Mouse (Mus musculus) G1E (cell line): ENCODE data around the gene Adamts7. TPM values are rescaled to one million over a fixed set of nuclear protein-coding genes. Genes with fewer than 3 reads are reported as not detected.

ENCODE experiments used
- ATAC-seq: 2 replicates; pipeline ENCODE4 v1.8.0; 2016; ENCODE audit warnings: mild to moderate bottlenecking; ENCODE audit not compliant: insufficient number of reproducible peaks, poor library complexity, low FRiP score, severe bottlenecking; ENCODE audit errors: extremely low read depth
- DNase-seq: peaks from one replicate; pipeline ENCODE4 v3.0.0; 2012; ENCODE audit warnings: low spot score
- H3K27me3 ChIP-seq: 2 replicates; pipeline ENCODE4 v1.6.1; 2012; ENCODE audit warnings: mild to moderate bottlenecking, low read length, inconsistent platforms; ENCODE audit not compliant: insufficient read depth
- H3K36me3 ChIP-seq: replicated peaks from 2 replicates; pipeline ENCODE3; 2012; ENCODE audit warnings: mild to moderate bottlenecking, inconsistent platforms
- H3K4me1 ChIP-seq: 2 replicates; pipeline ENCODE4 v1.6.1; 2012; ENCODE audit warnings: low read depth, low read length, inconsistent platforms, mixed read lengths; ENCODE audit not compliant: insufficient read depth
- H3K4me3 ChIP-seq: 2 replicates; pipeline ENCODE4 v1.5.1; 2012; ENCODE audit warnings: low read depth, mild to moderate bottlenecking, inconsistent platforms, low read length, moderate library complexity, mixed read lengths
- H3K9me3 ChIP-seq: replicated peaks from 2 replicates; pipeline ENCODE4 v1.6.1; 2012; ENCODE audit warnings: inconsistent platforms
- CTCF ChIP-seq: IDR thresholded peaks from 2 replicates; pipeline ENCODE4 v1.5.1; 2012; ENCODE audit warnings: low read depth, low read length, inconsistent platforms, mixed read lengths
- GATA1 ChIP-seq: IDR thresholded peaks from 2 replicates; pipeline ENCODE4 v1.6.1; 2012; ENCODE audit warnings: borderline replicate concordance, low read length, inconsistent platforms, mixed read lengths
- GATA2 ChIP-seq: IDR thresholded peaks from 2 replicates; pipeline ENCODE4 v1.6.1; 2012; ENCODE audit warnings: low read depth, low read length, inconsistent platforms, borderline replicate concordance
- POLR2AphosphoS5 ChIP-seq: IDR thresholded peaks from 2 replicates; pipeline ENCODE4 v1.6.1; 2012; ENCODE audit warnings: low read depth, low read length, inconsistent platforms; ENCODE audit not compliant: insufficient replicate concordance
- TAL1 ChIP-seq: conservative IDR thresholded peaks from 2 replicates; pipeline ENCODE4 v1.6.1; 2012; ENCODE audit warnings: low read depth, low read length, inconsistent platforms, mixed read lengths
- polyA plus RNA-seq: library from polyadenylated mRNA; stranded (reverse); fragments of >175 nt; gene quantifications from 2 replicates; pipeline ENCODE4 v1.2.3, GENCODE M21; 2012
- total RNA-seq, 2 experiments: library from RNA; stranded (forward) in 1 of 2; stranded (reverse) in 1 of 2; fragments of 200-1000 nt in 1 of 2; fragments of >200 nt in 1 of 2; fragmentation: Nextera tagmentation in 1 of 2; gene quantifications; 2 replicates each; pipeline ENCODE4 v1.2.3; 2014 to 2017

The Adamts7 gene
- total and polyA plus RNA-seq, 3 experiments, result not detected

DNA sequence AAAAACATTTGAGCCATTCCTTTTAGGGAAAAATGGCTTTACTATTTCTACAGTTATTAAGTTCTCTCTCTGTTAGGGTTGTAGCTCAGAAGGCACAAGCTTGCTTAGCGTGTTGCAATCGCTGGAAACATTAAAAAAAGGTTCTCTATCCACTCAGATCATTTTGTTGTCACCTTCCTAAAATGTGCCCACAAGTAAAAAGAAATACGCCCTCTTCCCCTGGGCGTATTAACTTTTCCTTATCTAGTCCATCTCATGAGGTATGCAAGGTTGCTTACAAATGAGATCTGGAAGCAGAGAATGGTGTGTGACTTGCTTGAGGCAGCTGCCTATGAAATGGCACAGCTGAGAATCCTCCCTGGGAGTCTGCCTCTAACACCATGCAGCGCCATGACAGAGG is 73.9 kb downstream of the Adamts7 start:
- no peaks in the 10 kb centered on the region for H3K36me3 ChIP-seq
- no peaks in the 10 kb centered on the region for H3K27me3 ChIP-seq
- TF ChIP-seq POLR2AphosphoS5, result no peak
- no peak for TF ChIP-seq CTCF
- TF ChIP-seq TAL1, result no peak
- TF ChIP-seq GATA1, result no peak
- H3K4me1 ChIP-seq, result no peaks in the 10 kb centered on the region; the same call in 1 of the 2 replicates
- no peak overlapping the region for H3K4me3 ChIP-seq
- ATAC-seq (no peak), DNase-seq (no peak)
- peaks cover 25% of the 10 kb centered on the region for H3K9me3 ChIP-seq

DNA sequence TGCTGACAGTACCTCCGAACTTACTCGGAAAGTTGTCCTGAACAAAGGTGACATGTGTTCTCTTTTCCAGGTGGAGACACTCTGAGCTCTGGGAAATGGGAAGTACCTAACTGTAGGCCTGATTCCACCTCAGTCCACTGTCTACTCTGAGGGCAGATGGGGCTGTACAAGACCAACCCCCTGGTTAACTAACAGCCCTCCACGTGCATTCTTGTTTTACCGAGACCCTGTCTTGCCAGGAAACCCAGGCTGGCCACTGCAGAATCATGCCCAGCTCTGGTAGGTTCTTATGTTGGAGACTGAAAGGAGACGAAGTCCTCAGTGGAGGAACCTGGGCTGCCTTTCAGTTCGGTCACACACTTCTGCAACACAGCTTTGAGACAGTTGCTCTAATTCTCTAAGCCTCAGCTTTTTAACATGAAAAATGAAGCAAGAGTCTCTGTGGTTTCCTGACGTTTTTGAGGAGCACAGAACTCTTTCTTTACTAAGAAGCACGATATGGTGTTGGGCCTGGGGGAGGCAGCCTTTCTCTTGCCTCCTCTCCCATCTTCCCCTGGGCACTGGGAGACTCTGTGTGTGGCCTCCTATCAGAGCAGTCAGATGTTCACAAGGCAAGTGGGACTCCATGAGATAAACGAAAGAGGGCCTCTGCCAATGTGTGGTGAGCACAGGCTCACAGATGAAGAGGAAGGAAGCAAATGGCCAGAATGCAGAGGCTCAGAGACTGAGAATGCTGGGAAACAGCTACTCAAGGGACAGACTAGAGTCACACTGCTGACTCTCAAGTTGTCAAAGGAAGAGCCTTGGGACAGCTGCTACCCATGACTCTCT is 74.6 kb downstream of the Adamts7 start:
- no peak overlapping the region; the same call in 1 of the 2 replicates for H3K4me3 ChIP-seq
- H3K36me3 ChIP-seq, result no peaks in the 10 kb centered on the region
- no peaks in the 10 kb centered on the region; the same call in 1 of the 2 replicates for H3K4me1 ChIP-seq
- ATAC-seq (no peak), DNase-seq (peak; percentile 14)
- H3K27me3 ChIP-seq, result no peaks in the 10 kb centered on the region
- peaks cover 28% of the 10 kb centered on the region for H3K9me3 ChIP-seq
- no peak for TF ChIP-seq TAL1
- no peak for TF ChIP-seq GATA2
- no peak for TF ChIP-seq CTCF
- no peak for TF ChIP-seq GATA1
- TF ChIP-seq POLR2AphosphoS5, result no peak

DNA sequence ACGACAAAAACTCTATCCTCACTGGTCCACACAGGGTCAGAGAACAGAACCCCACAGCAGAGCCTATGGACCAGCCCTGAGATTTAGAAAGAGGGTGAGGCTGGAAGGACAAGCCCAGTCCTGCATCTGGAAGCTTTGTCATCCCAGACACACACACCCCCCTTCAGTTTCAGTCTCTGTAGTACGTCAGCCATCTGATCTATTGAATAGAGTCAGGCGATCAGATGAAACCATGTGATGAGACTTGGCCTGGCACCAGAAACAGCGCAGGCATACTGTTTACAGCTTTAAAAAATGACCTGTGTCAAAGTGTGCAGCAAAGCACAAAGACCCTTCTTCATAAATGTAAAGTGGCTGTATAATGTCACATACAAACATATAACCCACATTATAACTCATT is 77.7 kb downstream of the Adamts7 start:
- Histone ChIP-seq H3K4me3 (no peak overlapping the region), H3K27me3 (no peaks in the 10 kb centered on the region), H3K4me1 (no peaks in the 10 kb centered on the region; the same call in 1 of the 2 replicates), H3K36me3 (no peaks in the 10 kb centered on the region), H3K9me3 (peaks cover 26% of the 10 kb centered on the region)
- ATAC-seq, result no peak
- no peak for TF ChIP-seq TAL1
- no peak for TF ChIP-seq CTCF
- no peak for TF ChIP-seq POLR2AphosphoS5
- no peak for TF ChIP-seq GATA1
- TF ChIP-seq GATA2, result no peak
- no peak for DNase-seq

- DNase-seq (no peak), ATAC-seq (no peak)
- Histone ChIP-seq H3K4me1 (no peaks in the 10 kb centered on the region; the same call in 1 of the 2 replicates), H3K9me3 (peaks cover 30% of the 10 kb centered on the region), H3K27me3 (no peaks in the 10 kb centered on the region), H3K4me3 (no peak overlapping the region), H3K36me3 (no peaks in the 10 kb centered on the region)
- TF ChIP-seq TAL1 (no peak), POLR2AphosphoS5 (no peak)
Measured at GRCm38 (mm10) chr9:90241041-90241440, 78.2 kb downstream of the Adamts7 start.

- Histone ChIP-seq H3K36me3 (no peaks in the 10 kb centered on the region), H3K27me3 (no peaks in the 10 kb centered on the region), H3K9me3 (peaks cover 36% of the 10 kb centered on the region), H3K4me1 (no peaks in the 10 kb centered on the region; the same call in 1 of the 2 replicates), H3K4me3 (no peak overlapping the region)
- TF ChIP-seq TAL1 (no peak), GATA1 (no peak), POLR2AphosphoS5 (no peak), CTCF (no peak), GATA2 (no peak)
- DNase-seq (no peak), ATAC-seq (no peak)
Measured at GRCm38 (mm10) chr9:90241618-90242017, 78.7 kb downstream of the Adamts7 start.

DNA sequence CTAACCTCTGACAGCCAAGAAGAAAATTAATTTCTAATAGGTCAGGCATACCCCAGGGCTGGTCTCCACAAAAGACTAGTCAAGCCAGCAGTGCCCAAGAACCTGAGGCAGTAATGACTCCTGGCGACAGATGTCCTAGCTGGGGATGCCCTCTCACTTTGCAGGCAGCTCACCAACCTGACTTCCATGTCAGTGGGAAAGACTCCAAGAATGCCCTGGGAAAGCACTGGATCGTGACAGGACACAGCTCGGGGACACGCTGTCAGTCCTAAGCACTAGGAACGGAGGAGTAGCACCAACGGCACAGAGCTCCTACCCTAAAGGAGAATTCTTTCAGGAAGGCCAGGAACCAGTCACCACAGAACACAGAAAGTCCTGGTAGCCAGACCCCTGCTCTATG is 79.4 kb downstream of the Adamts7 start:
- Histone ChIP-seq H3K4me1 (peaks cover 2% of the 10 kb centered on the region), H3K9me3 (peaks cover 35% of the 10 kb centered on the region), H3K4me3 (no peak overlapping the region), H3K36me3 (no peaks in the 10 kb centered on the region), H3K27me3 (no peaks in the 10 kb centered on the region)
- ATAC-seq (no peak), DNase-seq (no peak)
- TF ChIP-seq GATA1 (no peak), GATA2 (no peak), CTCF (no peak), TAL1 (no peak), POLR2AphosphoS5 (no peak)

DNA sequence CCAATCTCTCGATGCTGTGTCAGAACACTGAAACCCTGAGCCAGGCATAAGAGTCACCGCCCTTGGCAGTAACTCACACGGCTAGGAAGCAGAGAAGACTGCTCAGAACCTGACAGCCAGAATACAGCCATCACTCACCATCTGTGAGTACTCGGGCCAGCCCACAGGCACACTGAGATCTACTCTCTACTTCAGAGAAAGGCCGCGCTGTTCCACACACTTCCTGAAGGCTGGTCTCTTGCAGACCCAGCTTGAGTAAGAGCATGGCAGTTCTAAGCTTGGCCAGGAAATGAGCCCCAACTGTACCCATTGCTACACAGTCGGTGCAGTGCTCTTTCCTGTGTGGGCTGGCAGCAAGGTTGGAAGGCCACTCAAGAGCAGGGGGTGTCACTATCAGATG is 80.0 kb downstream of the Adamts7 start:
- Histone ChIP-seq H3K9me3 (peaks cover 36% of the 10 kb centered on the region), H3K36me3 (no peaks in the 10 kb centered on the region), H3K27me3 (no peaks in the 10 kb centered on the region), H3K4me1 (peaks cover 4% of the 10 kb centered on the region; the same call in 1 of the 2 replicates), H3K4me3 (no peak overlapping the region)
- no peak for TF ChIP-seq POLR2AphosphoS5
- TF ChIP-seq CTCF, result no peak
- TF ChIP-seq TAL1, result no peak
- no peak for TF ChIP-seq GATA2
- TF ChIP-seq GATA1, result no peak
- DNase-seq (no peak), ATAC-seq (no peak)
